Mouse (Mus musculus) frontal cortex, postnatal 36 days (tissue): ENCODE measurements around the gene Fcf1.

Experiments used
- DNase-seq, 2 experiments: peaks; one replicate each; pipeline ENCODE4 v3.0.0; 2022; ENCODE audit warnings: low spot score in 2 of 2

The Fcf1 gene

GRCm38 (mm10) chr12:84968831-84969655, 1.7 kb upstream of the Fcf1 start:
- no peak for DNase-seq

- DNase-seq = no peak
Measured at GRCm38 (mm10) chr12:84969656-84970427, 855 bp upstream of the Fcf1 start.

GRCm38 (mm10) chr12:84979264-84979862, 8.7 kb downstream of the Fcf1 start:
- DNase-seq = no peak

- DNase-seq = no peak
Measured at GRCm38 (mm10) chr12:84989456-84989855, 18.8 kb downstream of the Fcf1 start.

GRCm38 (mm10) chr12:84995112-84995761, 24.5 kb downstream of the Fcf1 start:
- no peak for DNase-seq

- peak; percentile 97 to 98 for DNase-seq
Measured at GRCm38 (mm10) chr12:84996083-84996496, 25.4 kb downstream of the Fcf1 start, which contains the start of gene Ylpm1. Gene Ylpm1, plus strand, starts transcription at chr12:84996321.

- peak in 1 of 2 experiments; percentile 46 for DNase-seq
Measured at GRCm38 (mm10) chr12:84996501-84997398, 26.1 kb downstream of the Fcf1 start.

- DNase-seq = no peak
Measured at GRCm38 (mm10) chr12:84999053-84999452, 28.4 kb downstream of the Fcf1 start.

- DNase-seq = no peak
Measured at GRCm38 (mm10) chr12:85006206-85006605, 35.5 kb downstream of the Fcf1 start.

GRCm38 (mm10) chr12:85007021-85007420, 36.3 kb downstream of the Fcf1 start:
- DNase-seq = no peak

GRCm38 (mm10) chr12:85009776-85010175, 39.1 kb downstream of the Fcf1 start:
- no peak for DNase-seq

- DNase-seq = no peak
Measured at GRCm38 (mm10) chr12:85010541-85010940, 39.8 kb downstream of the Fcf1 start.

GRCm38 (mm10) chr12:85012185-85012584, 41.5 kb downstream of the Fcf1 start:
- no peak for DNase-seq

GRCm38 (mm10) chr12:85022071-85022470, 51.4 kb downstream of the Fcf1 start:
- DNase-seq = no peak

- no peak for DNase-seq
Measured at GRCm38 (mm10) chr12:85032710-85033109, 62.0 kb downstream of the Fcf1 start.
